Mouse (Mus musculus) sigmoid colon, adult 10 weeks (tissue): Measurements from ENCODE around the gene Nudt2. TPM values are rescaled to one million over a fixed set of nuclear protein-coding genes. Genes with fewer than 3 reads are reported as not detected.

Experiments used
- polyA plus RNA-seq: library from polyadenylated mRNA; stranded (reverse); fragments of 350-450 nt; fragmentation: Illumina TruSeq; extraction: RNeasy Lipid Tissue Mini Kit (QIAGEN cat#74804); gene quantifications from one replicate; pipeline ENCODE4 v1.2.3, GENCODE M21; 2014; ENCODE audit warnings: low read depth, low replicate concordance

Gene Nudt2
- polyA plus RNA-seq = 19.7 TPM

DNA sequence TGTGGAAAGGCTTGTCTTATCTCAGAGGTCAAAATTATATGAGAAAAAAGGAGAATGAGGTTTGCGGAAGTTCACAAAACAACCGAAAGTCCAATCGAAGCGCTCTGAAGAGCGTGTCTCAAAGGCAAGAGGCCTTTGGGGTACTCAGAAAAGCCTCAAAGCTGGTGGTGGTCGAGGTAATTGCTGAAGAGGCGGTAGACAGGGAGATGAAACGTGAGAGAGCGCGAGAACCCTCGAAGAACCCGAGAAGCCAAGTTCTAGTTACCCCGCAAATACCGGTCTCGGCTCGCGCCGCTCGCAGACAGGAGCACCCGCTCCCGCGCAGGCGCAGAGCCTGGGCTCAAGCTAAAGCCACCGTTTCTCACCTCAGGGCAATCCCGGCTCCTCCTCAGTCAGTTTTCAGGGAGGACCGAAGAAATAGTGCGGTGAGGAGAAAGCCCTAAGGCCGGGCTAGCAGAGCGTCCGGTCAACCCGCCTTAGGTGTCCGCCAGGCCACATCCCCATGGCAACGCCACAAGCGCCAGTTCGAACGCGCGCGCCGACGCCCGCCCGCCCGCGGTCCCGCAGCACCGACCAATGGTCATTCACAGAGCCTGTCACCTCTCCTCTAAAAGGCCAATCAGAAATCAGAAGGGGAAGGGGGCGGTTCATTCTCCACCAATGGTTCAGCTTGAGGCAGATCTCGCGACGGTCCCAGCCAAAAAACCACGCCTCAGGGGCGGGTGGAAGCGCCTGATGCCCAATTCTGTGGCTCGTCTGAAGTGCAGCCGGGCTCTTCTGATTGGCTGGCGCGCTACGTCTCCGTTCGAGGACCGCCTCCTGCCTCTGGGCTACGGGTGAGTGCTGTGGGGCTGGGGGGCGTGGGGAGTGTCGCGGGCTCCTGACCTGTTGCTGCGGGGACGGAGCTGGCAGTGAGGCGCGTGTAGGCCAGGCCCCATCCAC lies at the start of gene Nudt2, which contains the start of gene Kif24:
Gene Nudt2 (plus strand): TSS at position 807 of the 942 bp plus-strand sequence.
Gene Kif24 (minus strand): TSS at position 543 of the 942 bp plus-strand sequence.

DNA sequence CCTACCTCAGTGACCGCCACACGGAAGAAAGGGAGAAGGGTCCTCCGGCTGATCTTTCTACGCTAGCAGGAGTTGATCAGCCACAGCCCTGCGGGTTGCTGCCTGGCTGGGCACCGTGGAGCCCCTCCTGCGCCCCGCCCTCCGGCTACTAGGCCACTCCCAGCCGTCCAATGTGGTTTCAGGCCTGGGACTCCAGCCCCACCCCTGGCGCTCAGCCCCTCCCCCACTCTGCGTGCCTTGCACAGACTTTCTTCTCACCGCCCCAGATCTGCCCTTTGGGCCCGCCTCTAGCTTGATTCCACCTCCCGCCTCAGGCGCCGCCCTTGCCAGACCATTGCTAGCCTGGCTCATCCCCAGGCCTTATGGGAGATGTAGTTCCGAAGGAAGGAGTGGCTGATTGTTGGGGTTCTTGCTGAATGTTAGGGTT lies 38.0 kb downstream of the Nudt2 start, which contains the start of gene AI464131:
Gene AI464131 (minus strand): TSS at position 91 of the 427 bp plus-strand sequence.

DNA sequence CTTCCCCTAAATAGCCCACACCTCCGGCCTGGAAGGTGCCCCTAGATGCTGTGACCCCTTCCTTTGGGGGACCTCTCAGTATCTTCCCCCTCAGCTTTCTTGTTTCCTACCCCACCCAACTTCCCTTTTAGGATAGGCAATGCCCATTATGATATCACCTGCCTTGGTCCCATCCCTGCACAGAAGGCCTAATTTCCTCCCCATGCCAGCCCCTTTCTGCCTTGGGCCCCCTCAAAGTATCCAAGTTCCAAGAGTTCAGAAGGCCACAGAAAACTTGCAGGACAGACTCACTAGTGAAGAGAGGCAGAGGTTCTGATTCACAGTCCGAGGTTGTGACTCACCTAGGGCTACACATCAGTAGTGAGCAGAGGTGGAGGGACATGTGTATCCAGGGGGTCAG lies 52.3 kb downstream of the Nudt2 start, which contains the start of gene 1110017D15Rik:
Gene 1110017D15Rik (minus strand): TSS at position 101 of the 400 bp plus-strand sequence.

Other genes with a start within 250 kb of the Nudt2 start
- gene Ubap2, start 190.0 kb upstream of the Nudt2 start, polyA plus RNA-seq = 43.2 TPM
- gene Dcaf12, start 150.3 kb upstream of the Nudt2 start, polyA plus RNA-seq = 35.3 TPM
- 56.7 TPM for gene Ubap1, start 116.2 kb upstream of the Nudt2 start, polyA plus RNA-seq
- 3.0 TPM for gene Kif24, start 264 bp upstream of the Nudt2 start, polyA plus RNA-seq
- 4.4 TPM for gene AI464131, start 37.9 kb downstream of the Nudt2 start, polyA plus RNA-seq
- gene 1110017D15Rik, start 52.2 kb downstream of the Nudt2 start, polyA plus RNA-seq = not detected
- gene Fam219a, start 104.4 kb downstream of the Nudt2 start, polyA plus RNA-seq = 1.6 TPM
- not detected for gene Dnaic1, start 104.6 kb downstream of the Nudt2 start, polyA plus RNA-seq
- gene Enho, start 175.2 kb downstream of the Nudt2 start, polyA plus RNA-seq = not detected
- gene Cntfr, start 231.9 kb downstream of the Nudt2 start, polyA plus RNA-seq = not detected
- gene Il11ra1, start 234.8 kb downstream of the Nudt2 start, polyA plus RNA-seq = 12.3 TPM
- 0.57 TPM for gene Rpp25l, start 248.4 kb downstream of the Nudt2 start, polyA plus RNA-seq